Mouse (Mus musculus) layer of hippocampus, adult 18-20 months (tissue): Measurements from ENCODE around the gene Eva1b. TPM values are rescaled to one million over a fixed set of nuclear protein-coding genes. Genes with fewer than 3 reads are reported as not detected.

Experiments
- DNase-seq, 2 experiments: peaks; one replicate each; pipeline ENCODE4 v3.0.0; 2022; ENCODE audit warnings: low spot score in 2 of 2
- total RNA-seq, 2 experiments: library from RNA; stranded (reverse); gene quantifications; 2 replicates each; pipeline ENCODE4 v1.2.3; 2021

Gene Eva1b
- total RNA-seq, 2 experiments from 2014 or later = 1.8 to 1.9 TPM

- no peak for DNase-seq
These were observed 47.4 kb downstream of the Eva1b start for GRCm38 (mm10) chr4:126194916-126195315.

GRCm38 (mm10) chr4:126197485-126197884 lies 49.9 kb downstream of the Eva1b start:
- no peak for DNase-seq

Other genes starting within 250 kb of the Eva1b start
- 1 to 10 TPM; 3.8 to 6.2 TPM for gene Csf3r, start 123.2 kb upstream of the Eva1b start, total RNA-seq
- gene Mrps15, start 100.8 kb upstream of the Eva1b start, total RNA-seq = 10 to 100 TPM; 47.9 to 49.8 TPM
- gene Oscp1, start 89.2 kb upstream of the Eva1b start, total RNA-seq = 10 to 100 TPM; 43.6 to 47.6 TPM
- gene Lsm10, start 51.1 kb upstream of the Eva1b start, total RNA-seq = 10 to 100 TPM; 12.7 to 15.6 TPM
- gene Stk40, start 43.8 kb upstream of the Eva1b start, total RNA-seq = 10 to 100 TPM; 30.2 to 32.9 TPM
- under 1 TPM; 0.57 to 0.58 TPM for gene Sh3d21, start 15.7 kb downstream of the Eva1b start, total RNA-seq
- 100 to 1,000 TPM; 136 to 145 TPM for gene Thrap3, start 55.0 kb downstream of the Eva1b start, total RNA-seq
- 100 to 1,000 TPM; 245 to 258 TPM for gene Map7d1, start 108.6 kb downstream of the Eva1b start, total RNA-seq
- 10 to 100 TPM; 83.4 to 87.4 TPM for gene Trappc3, start 114.6 kb downstream of the Eva1b start, total RNA-seq
- 1 to 10 TPM; 1.7 to 2.3 TPM for gene Col8a2, start 139.0 kb downstream of the Eva1b start, total RNA-seq
- 10 to 100 TPM; 29.1 to 32.3 TPM for gene Adprhl2, start 174.0 kb downstream of the Eva1b start, total RNA-seq
- under 1 TPM; 0.94 to 0.99 TPM for gene Tekt2, start 177.9 kb downstream of the Eva1b start, total RNA-seq